Mouse (Mus musculus) ovary, postnatal 10 days (tissue): ENCODE data around the gene Commd4.
A peak's percentile ranks its signal among the peaks of the same experiment; 100 is the strongest.
"Not testable (repeated sequence)": the region's sequence is repeated elsewhere in the genome, so short reads cannot be mapped to it uniquely, and the experiment has no call there.

Source experiments
- DNase-seq: peaks from one replicate; pipeline ENCODE4 v3.0.0; 2022; ENCODE audit warnings: low spot score

The Commd4 gene

DNA sequence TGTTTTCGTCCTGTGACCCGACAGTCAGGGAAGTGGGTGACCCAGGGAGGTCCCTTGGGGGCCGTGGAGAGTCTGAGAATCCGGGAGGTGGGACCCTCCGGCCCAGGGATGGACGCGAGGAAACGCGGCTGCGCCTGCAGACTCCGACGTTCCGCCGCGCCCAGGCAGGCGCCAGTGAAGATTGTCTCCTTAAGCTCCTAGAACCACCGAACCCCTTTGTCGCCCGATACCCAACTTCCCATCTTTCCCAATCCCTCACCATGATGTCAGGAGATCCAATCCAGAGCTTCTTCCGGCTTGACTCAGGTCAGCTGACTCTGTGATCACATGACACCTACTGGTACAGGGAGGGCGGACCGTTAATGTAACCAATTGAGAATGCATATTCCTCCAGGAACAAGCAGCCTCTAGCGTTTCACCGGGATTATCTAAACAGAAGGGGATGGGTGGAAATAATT is at the start of gene Commd4:
Gene Commd4 (minus strand): TSS at position 319 of the 458 bp plus-strand sequence.
- DNase-seq, result peak; percentile 69

GRCm38 (mm10) chr9:57206896-57207295 is 48.8 kb upstream of the Commd4 start:
- no peak for DNase-seq

DNA sequence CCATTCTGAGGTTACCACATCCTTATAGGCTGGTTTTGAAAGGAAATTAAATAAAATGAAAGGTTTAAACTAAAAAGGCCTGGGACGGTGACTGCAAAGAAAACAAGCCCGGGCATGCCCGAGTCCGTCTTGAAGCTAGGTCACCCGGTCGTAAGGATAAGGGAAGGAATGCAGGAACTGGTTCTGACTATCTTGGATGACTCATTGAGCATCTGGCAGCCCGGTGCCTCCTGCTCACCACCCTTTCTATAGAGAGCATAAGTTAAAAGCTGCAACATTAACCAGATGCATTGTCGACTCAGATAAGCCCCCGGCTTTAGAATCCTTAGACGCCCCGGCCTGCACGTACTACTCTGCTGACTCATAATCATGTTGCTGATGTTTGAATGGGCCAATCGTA is 45.4 kb upstream of the Commd4 start:
- not testable (repeated sequence) for DNase-seq

- DNase-seq, result no peak
These were observed 44.9 kb upstream of the Commd4 start for GRCm38 (mm10) chr9:57202981-57203380.

GRCm38 (mm10) chr9:57197414-57197813 is 39.3 kb upstream of the Commd4 start:
- DNase-seq, result no peak

DNA sequence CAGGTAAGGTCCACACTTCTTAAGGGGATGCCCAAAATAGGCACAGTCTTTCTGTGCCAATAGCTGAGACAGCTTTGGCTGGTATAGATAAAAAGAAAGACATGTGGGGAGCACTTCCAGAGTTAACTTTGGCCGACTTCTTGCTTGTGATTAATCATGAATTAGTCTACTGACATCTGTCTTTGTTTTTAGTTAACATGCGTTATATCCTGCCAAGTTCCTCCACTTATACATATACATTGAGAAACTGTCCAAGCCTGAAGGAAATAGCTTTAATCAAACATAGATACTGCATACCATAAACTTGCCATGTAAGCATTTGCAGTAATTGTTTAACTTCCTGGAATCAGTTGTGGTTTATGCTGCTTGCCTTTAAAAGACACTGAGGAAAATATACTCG is 38.6 kb upstream of the Commd4 start:
- DNase-seq, result no peak

GRCm38 (mm10) chr9:57168411-57168810 is 10.3 kb upstream of the Commd4 start:
- DNase-seq, result no peak

GRCm38 (mm10) chr9:57166173-57166572 is 8.0 kb upstream of the Commd4 start:
- DNase-seq, result no peak

- no peak for DNase-seq
These were observed 5.0 kb upstream of the Commd4 start for GRCm38 (mm10) chr9:57163137-57163536.

GRCm38 (mm10) chr9:57162496-57162895 is 4.4 kb upstream of the Commd4 start:
- no peak for DNase-seq

GRCm38 (mm10) chr9:57158506-57158905 is 375 bp upstream of the Commd4 start:
- DNase-seq, result no peak

- no peak for DNase-seq
These were observed 632 bp downstream of the Commd4 start for GRCm38 (mm10) chr9:57157499-57157898.

DNA sequence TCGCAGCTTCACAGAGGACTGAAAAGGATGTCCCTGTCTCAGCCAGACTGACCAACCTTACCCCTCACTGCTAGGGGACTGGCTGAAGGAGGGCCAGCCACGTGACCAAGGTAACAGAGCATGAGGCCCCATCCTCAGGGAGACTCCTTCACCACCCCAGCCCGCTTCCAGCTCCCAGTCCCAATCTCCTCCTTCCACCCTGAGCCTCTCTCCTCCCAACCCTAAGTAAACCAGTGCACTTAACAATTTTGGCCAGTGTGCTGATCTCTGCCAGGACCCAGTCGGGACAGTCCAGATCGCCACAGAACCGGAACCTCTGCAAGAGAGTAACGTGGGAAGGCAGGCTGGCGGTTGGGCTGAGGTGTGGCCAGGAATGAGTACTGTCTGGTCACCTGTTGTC is 1.3 kb downstream of the Commd4 start:
- no peak for DNase-seq

DNA sequence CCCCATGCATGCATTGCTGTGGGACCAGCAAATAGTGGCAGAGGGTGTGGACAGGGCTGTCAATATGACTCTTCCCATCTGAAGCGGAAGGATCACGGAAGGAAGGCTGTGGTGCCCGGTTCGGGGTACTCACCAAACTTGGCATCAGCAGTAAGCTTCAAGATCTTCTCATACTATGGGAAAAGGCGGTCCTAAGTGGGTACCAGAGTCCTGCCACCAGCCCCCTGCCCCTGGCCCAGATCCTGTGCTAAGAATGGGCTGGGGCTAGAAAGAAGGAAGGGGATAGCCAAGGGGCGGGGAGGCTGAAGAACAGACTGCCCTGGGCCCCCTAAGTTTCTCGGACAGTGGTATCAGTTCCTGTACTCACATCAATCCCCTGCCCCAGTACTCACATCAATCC is 1.7 kb downstream of the Commd4 start:
- no peak for DNase-seq

GRCm38 (mm10) chr9:57152331-57152730 is 5.8 kb downstream of the Commd4 start:
- no peak for DNase-seq

- DNase-seq, result no peak
These were observed 7.9 kb downstream of the Commd4 start for GRCm38 (mm10) chr9:57150192-57150591.

DNA sequence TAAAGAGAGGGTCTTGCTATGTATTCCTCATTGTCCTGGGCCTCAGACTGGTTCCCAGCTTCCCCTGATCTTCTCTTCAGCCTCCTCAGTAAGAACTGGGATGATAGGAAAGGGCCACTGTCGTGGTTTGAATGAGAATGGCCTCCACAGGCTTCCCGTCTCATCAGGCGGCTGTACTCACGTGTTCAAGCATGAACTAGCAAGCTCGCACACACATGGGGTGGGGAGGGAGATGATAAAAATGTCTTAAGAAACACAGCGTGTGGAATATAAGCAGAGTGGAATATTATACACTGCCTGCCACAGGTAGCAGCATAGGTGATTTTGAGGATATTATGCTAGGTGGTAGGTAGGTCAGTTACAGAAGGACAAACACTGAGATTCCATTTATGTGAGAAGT is 9.1 kb downstream of the Commd4 start:
- DNase-seq, result no peak

- peak; percentile 59 for DNase-seq
These were observed 9.8 kb downstream of the Commd4 start, which contains the start of gene Neil1 for GRCm38 (mm10) chr9:57148144-57148878. TSS of gene Neil1 (minus strand) at chr9:57148305.

GRCm38 (mm10) chr9:57147205-57148143 is 10.7 kb downstream of the Commd4 start:
- no peak for DNase-seq

DNA sequence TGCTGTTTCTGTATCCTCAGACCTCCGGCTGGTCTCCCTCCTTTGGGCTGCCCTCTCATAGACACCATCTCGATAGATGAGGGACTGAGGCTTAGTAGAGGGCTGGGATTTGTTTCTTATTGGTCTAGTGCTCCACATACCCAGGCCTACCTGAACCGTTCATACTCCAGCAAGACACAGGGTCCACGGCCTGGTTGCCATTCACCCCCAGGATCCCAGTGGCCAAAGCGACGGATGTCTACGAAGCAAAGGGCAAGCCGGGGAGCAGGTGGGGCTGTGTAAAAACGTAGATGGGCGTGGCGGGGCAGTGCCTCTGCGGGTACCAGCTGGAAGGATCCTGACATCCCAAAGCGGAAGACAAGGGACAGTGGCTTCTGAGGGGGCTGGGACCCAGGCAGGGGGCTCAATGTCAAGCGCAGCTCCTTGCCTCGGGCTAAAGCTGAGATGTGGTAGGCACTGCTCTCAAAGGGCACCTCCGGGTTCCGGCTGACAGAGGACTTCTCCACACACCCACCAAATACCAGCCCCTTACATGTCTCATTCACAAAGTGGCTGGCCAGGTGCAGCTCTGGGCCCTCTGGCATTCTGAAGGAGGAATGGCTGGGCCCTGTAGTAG is 11.6 kb downstream of the Commd4 start:
- no peak for DNase-seq

- no peak for DNase-seq
These were observed 13.3 kb downstream of the Commd4 start for GRCm38 (mm10) chr9:57144830-57145229.

GRCm38 (mm10) chr9:57143212-57143611 is 14.9 kb downstream of the Commd4 start:
- no peak for DNase-seq
